Mouse (Mus musculus) cerebellum, adult 2 months (tissue): ENCODE results near the gene Tec.

Experiments used
- CTCF ChIP-seq: fragments of 200-500 bp; IDR thresholded peaks from 2 replicates; pipeline ENCODE4 v1.5.1; 2011; ENCODE audit warnings: low read depth, mild to moderate bottlenecking, control low read depth, low read length, moderate library complexity, borderline replicate concordance; ENCODE audit not compliant: insufficient read depth
- POLR2A ChIP-seq: fragments of 200-500 bp; IDR thresholded peaks from 2 replicates; pipeline ENCODE4 v1.6.1; 2011; ENCODE audit warnings: low read length, control low read depth, borderline replicate concordance; ENCODE audit not compliant: insufficient read depth

DNA sequence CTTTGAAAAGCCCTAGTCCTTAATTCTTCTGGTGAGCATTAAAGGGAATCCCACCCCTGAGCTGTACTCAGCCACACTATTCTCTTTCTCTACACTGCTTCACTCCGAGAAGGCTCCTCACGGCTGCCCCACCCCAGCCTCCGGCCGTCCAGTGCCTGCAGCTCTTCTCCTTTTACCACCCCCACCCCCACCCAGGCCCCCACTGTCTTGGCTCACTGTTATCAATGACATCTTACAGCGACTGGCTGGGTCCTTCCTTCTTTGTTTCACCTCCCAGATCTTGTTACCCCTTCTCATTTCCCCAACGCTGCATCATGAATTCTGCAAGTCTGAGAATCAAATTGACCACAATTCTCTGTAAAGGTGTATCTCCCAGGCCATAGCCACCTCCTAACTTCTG is 29.7 kb upstream of the Tec start:
- TF ChIP-seq CTCF: no peak
- no peak for TF ChIP-seq POLR2A
